Mouse (Mus musculus) limb, embryonic 14.5 days (tissue): ENCODE data around the gene Zswim4. TPM values are rescaled to one million over a fixed set of nuclear protein-coding genes. Genes with fewer than 3 reads are reported as not detected.
A peak's percentile ranks its signal among the peaks of the same experiment; 100 is the strongest.

Experiments used
- ATAC-seq: fragments of 200-750 bp; cut with Nextera tagmentation; 2 replicates; pipeline ENCODE4 v1.8.0; 2017; ENCODE audit warnings: low read depth, moderate number of reproducible peaks, moderate TSS enrichment; ENCODE audit not compliant: low FRiP score
- DNase-seq: peaks from one replicate; pipeline ENCODE4 v3.0.0-alpha.2; 2015; ENCODE audit warnings: low spot score
- H3K27ac ChIP-seq: fragments of 300-500 bp; sonication (generic); replicated peaks from 2 replicates; pipeline ENCODE4 v1.5.1; 2014; ENCODE audit warnings: low read depth, mild to moderate bottlenecking, low read length, moderate library complexity, mixed read lengths
- H3K27me3 ChIP-seq: fragments of 300-500 bp; sonication (generic); 2 replicates; pipeline ENCODE4 v1.6.1; 2014; ENCODE audit warnings: low read length, mixed read lengths; ENCODE audit not compliant: control insufficient read depth, insufficient read depth
- H3K36me3 ChIP-seq: fragments of 300-500 bp; sonication (generic); 2 replicates; pipeline ENCODE4 v1.6.1; 2014; ENCODE audit warnings: mild to moderate bottlenecking, low read length, moderate library complexity, mixed read lengths; ENCODE audit not compliant: control insufficient read depth, insufficient read depth
- H3K4me1 ChIP-seq: fragments of 300-500 bp; sonication (generic); 2 replicates; pipeline ENCODE4 v1.6.1; 2014; ENCODE audit warnings: antibody characterized with exemption, low read length, mixed read lengths; ENCODE audit not compliant: control insufficient read depth, insufficient read depth
- H3K4me2 ChIP-seq: fragments of 300-500 bp; sonication (generic); replicated peaks from 2 replicates; pipeline ENCODE4 v1.6.1; 2014; ENCODE audit warnings: low read depth, mild to moderate bottlenecking, low read length, moderate library complexity; ENCODE audit not compliant: severe bottlenecking
- H3K4me3 ChIP-seq: fragments of 300-500 bp; sonication (generic); replicated peaks from 2 replicates; pipeline ENCODE4 v1.5.1; 2014; ENCODE audit warnings: low read length
- H3K9ac ChIP-seq: fragments of 300-500 bp; sonication (generic); 2 replicates; pipeline ENCODE4 v1.6.1; 2014; ENCODE audit warnings: mild to moderate bottlenecking, low read depth, low read length, moderate library complexity; ENCODE audit not compliant: severe bottlenecking
- H3K9me3 ChIP-seq: fragments of 300-500 bp; sonication (generic); 2 replicates; pipeline ENCODE4 v1.6.1; 2016; ENCODE audit warnings: low read length; ENCODE audit not compliant: control insufficient read depth
- POLR2A ChIP-seq: fragments of 200-500 bp; IDR thresholded peaks from 2 replicates; pipeline ENCODE4 v1.8.0; 2012; ENCODE audit warnings: inconsistent platforms, mild to moderate bottlenecking, moderate library complexity, borderline replicate concordance; ENCODE audit not compliant: insufficient read depth, insufficient read length; ENCODE audit errors: extremely low read depth
- WGBS: fragments of 180-500 bp; shearing (Covaris S2); extraction: QIAGEN DNeasy Blood & Tissue Kit; methylation state at CpG from one replicate; pipeline ENCODE4 v1.1.7; 2014; 5-methylcytosine and 5-hydroxymethylcytosine counted together
- polyA plus RNA-seq, 2 experiments: library from polyadenylated mRNA; depleted of rRNA in 1 of 2; stranded (reverse) in 1 of 2; unstranded in 1 of 2; fragments of >200 nt; fragmentation: Nextera tagmentation in 1 of 2; extraction: Ambion mirVana in 1 of 2; gene quantifications; 2 replicates each; pipeline versions ENCODE4 v1.2.1 to v1.2.3; 2012 to 2014

Gene Zswim4
- polyA plus RNA-seq, 2 experiments: 13.9 to 23.8 TPM

- peak; percentile 27 for DNase-seq
- TF ChIP-seq POLR2A: no peak
- Histone ChIP-seq H3K9ac (peak overlapping the region; percentile 77), H3K4me2 (peak overlapping the region; percentile 91), H3K4me1 (peaks cover 14% of the 10 kb centered on the region), H3K27me3 (no peaks in the 10 kb centered on the region), H3K9me3 (no peaks in the 10 kb centered on the region), H3K36me3 (peaks cover 73% of the 10 kb centered on the region), H3K27ac (peak overlapping the region; percentile 90), H3K4me3 (peak overlapping the region; percentile 78)
- WGBS: 15% methylated on average over 6 of the region's 6 CpGs
- 0 out of 2 replicates have a peak, but pooled peaks have one; percentile 1 for ATAC-seq
These were observed 19.6 kb upstream of the Zswim4 start for GRCm38 (mm10) chr8:84256458-84256821.

DNA sequence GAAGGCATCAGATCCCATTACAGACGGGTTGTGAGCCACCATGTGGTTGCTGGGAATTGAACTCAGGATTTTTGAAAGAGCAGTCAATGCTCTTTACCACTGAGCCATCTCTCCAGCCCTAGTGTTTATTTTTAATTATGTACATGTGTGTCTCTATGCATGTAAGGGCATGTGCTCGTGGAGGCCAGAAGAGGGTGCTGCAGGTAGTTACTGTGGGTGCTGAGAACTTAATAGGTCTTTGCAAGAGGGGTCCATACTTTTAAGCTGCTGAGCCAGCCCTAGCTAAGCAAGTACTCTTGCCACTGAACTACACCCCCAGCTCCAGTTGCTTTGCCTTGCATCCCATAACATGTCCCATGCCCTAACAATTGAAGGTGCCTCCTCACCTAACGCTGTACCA is 19.0 kb upstream of the Zswim4 start:
- Histone ChIP-seq H3K9me3 (no peaks in the 10 kb centered on the region), H3K4me3 (peak overlapping the region; percentile 78), H3K27me3 (no peaks in the 10 kb centered on the region), H3K27ac (peak overlapping the region; percentile 90; the same call in 1 of the 2 replicates), H3K36me3 (peaks cover 73% of the 10 kb centered on the region), H3K9ac (peak overlapping the region; percentile 77; the same call in 1 of the 2 replicates), H3K4me1 (peaks cover 14% of the 10 kb centered on the region), H3K4me2 (peak overlapping the region; percentile 91)
- no peak for TF ChIP-seq POLR2A
- 84% methylated on average over 3 of the region's 3 CpGs for WGBS
- no peak for ATAC-seq
- no peak for DNase-seq

DNA sequence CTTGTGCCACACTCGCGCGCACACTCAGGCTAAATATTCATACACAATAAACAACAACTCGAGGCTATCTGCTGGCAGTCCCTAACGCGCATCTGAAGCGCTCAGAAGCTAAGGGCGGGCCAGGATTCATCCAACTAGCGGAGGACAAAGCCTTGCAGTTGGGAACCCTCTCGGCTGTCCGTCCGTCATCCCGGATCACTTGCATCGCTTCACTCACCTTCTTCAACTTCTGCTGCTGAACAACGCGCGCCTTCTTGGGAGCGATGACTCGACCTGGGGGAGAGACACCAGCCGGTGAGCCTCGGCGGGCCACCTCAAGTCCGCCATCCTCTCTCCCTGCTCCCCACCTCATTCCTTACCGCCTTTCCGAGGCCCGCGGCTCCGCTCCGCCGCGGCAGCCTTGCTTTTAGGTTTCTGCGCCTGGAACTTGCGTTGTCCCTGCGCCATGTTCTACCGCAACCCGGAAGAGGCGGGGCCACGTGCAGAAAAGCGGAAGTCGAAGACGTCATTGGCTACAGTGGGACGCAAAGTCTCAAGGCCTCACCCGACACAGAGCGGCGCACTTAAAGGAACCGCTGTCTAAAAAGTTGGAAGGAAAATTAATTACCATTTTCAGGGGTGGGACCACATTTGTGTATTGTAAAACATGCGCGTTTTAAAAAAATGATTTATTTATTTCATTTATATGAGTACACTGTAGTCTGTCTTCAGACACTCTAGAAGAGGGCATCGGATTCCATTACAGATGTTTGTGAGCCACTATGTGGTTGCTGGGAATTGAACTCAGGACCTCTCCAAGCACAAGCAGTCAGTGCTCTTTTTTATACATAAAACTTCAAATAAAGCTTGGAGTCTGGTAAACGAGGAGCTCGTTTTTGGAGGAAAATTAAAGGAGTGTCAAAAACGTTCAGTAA is 12.7 kb upstream of the Zswim4 start, which contains the start of gene D8Ertd738e:
Gene D8Ertd738e, minus strand, starts transcription at position 463 of the 914 bp plus-strand sequence.
- Histone ChIP-seq H3K4me2 (peak within 1 kb of the TSS; percentile 67), H3K4me1 (no peaks in the 10 kb centered on the region), H3K4me3 (peak within 1 kb of the TSS; percentile 96), H3K27me3 (no peaks in the 10 kb centered on the region), H3K36me3 (peaks cover 73% of the 10 kb centered on the region), H3K9ac (peak within 1 kb of the TSS; percentile 88), H3K27ac (peak within 1 kb of the TSS; percentile 63), H3K9me3 (no peaks in the 10 kb centered on the region)
- WGBS: 4% methylated on average over 52 of the region's 52 CpGs
- TF ChIP-seq POLR2A: peak; percentile 58; the same call in 1 of the 2 replicates
- ATAC-seq (peak; percentile 95), DNase-seq (peak; percentile 90)

DNA sequence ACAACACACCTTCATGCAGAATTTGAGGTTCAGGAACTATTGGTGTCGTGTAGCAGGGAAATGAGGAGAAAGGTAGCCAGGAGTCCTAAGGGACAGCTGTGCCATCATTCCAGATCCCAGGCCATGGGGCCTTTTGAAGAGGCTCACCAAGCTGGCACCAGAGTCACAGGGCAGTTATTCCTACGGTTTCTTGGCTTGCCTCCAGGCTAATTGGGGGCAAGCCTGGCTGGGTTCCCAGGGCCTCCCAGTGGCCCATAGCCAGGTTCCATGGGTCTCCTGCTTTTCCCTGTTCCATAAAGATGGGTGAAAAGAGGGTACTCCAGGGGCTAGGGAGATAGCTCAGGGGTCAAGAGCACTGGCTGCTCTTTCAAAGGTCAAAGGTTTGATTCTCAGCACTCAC is 5.0 kb upstream of the Zswim4 start:
- Histone ChIP-seq H3K27ac (no peak overlapping the region), H3K9me3 (no peaks in the 10 kb centered on the region), H3K4me1 (no peaks in the 10 kb centered on the region; the same call in none of the 2 replicates), H3K36me3 (peaks cover 26% of the 10 kb centered on the region), H3K27me3 (no peaks in the 10 kb centered on the region), H3K9ac (no peak overlapping the region), H3K4me3 (no peak overlapping the region), H3K4me2 (no peak overlapping the region)
- WGBS: 53% methylated on average over 2 of the region's 2 CpGs
- ATAC-seq: no peak
- DNase-seq: no peak
- TF ChIP-seq POLR2A: no peak

DNA sequence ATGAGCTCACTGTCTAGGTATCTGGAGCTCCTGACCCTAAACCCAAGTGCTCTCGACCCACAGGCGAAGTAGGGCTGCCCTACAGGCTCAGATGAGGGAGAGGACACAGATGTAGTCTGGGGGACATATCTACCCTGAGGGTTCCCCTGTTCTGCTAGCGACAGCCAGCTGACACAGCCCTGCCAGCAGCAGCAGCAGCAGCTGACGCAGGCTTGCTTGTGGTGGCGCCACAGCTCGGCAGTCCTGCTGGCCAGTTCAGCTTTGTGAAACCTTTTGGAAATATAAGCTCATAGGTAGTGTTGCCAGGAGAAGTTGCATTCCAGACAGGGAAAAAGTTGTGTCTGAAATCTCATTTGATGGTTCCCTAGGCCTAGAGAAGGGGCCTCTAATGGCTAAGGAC is 4.3 kb upstream of the Zswim4 start:
- no peak overlapping the region for H3K9ac ChIP-seq

More for the DNA sequence above, 4.3 kb upstream of the Zswim4 start:
- H3K4me2 ChIP-seq: no peak overlapping the region
- H3K27ac ChIP-seq: 0 out of 2 replicates have a peak overlapping the region, but pooled peaks have one; percentile 43
- TF ChIP-seq POLR2A: no peak
- no peak for DNase-seq
- no peak for ATAC-seq
- H3K4me1 ChIP-seq: no peaks in the 10 kb centered on the region; the same call in none of the 2 replicates
- H3K4me3 ChIP-seq: no peak overlapping the region
- no peaks in the 10 kb centered on the region for H3K9me3 ChIP-seq
- H3K27me3 ChIP-seq: no peaks in the 10 kb centered on the region
- 56% methylated on average over 6 of the region's 6 CpGs for WGBS
- peaks cover 20% of the 10 kb centered on the region for H3K36me3 ChIP-seq
